Mouse (Mus musculus) lung, embryonic 14.5 days (tissue): ENCODE data around the gene Slco3a1. TPM values are rescaled to one million over a fixed set of nuclear protein-coding genes. Genes with fewer than 3 reads are reported as not detected.

Source experiments
- ATAC-seq: fragments of 200-750 bp; cut with Nextera tagmentation; 2 replicates; pipeline ENCODE4 v1.8.0; 2017; ENCODE audit warnings: mild to moderate bottlenecking, moderate TSS enrichment, moderate library complexity; ENCODE audit not compliant: insufficient read depth
- DNase-seq: peaks from one replicate; pipeline ENCODE4 v3.0.0-alpha.2; 2015
- H3K27ac ChIP-seq: fragments of 300-500 bp; sonication (generic); 2 replicates; pipeline ENCODE4 v1.5.1; 2014; ENCODE audit warnings: low read depth, mild to moderate bottlenecking, moderate library complexity
- H3K27me3 ChIP-seq: fragments of 300-500 bp; sonication (generic); 2 replicates; pipeline ENCODE4 v1.6.1; 2014; ENCODE audit warnings: low read length, control low read depth; ENCODE audit not compliant: insufficient read depth
- H3K36me3 ChIP-seq: fragments of 300-500 bp; sonication (generic); 2 replicates; pipeline ENCODE4 v1.6.1; 2014; ENCODE audit warnings: control low read depth; ENCODE audit not compliant: insufficient read depth
- H3K4me1 ChIP-seq: fragments of 300-500 bp; sonication (generic); 2 replicates; pipeline ENCODE4 v1.6.1; 2014; ENCODE audit warnings: antibody characterized with exemption, control low read depth; ENCODE audit not compliant: insufficient read depth
- H3K4me2 ChIP-seq: fragments of 300-500 bp; sonication (generic); 2 replicates; pipeline ENCODE4 v1.6.1; 2014; ENCODE audit warnings: mild to moderate bottlenecking
- H3K4me3 ChIP-seq: fragments of 300-500 bp; sonication (generic); 2 replicates; pipeline ENCODE4 v1.5.1; 2014; ENCODE audit warnings: low read depth, low read length
- H3K9ac ChIP-seq: fragments of 300-500 bp; sonication (generic); 2 replicates; pipeline ENCODE4 v1.6.1; 2014
- H3K9me3 ChIP-seq: fragments of 300-500 bp; sonication (generic); 2 replicates; pipeline ENCODE4 v1.6.1; 2016; ENCODE audit warnings: low read depth, low read length, control low read depth
- CTCF ChIP-seq: IDR thresholded peaks from 2 replicates; pipeline ENCODE4 v1.5.1; 2016; ENCODE audit warnings: antibody characterized with exemption, low read depth
- WGBS: fragments of 180-500 bp; shearing (Covaris S2); extraction: QIAGEN DNeasy Blood & Tissue Kit; methylation state at CpG from one replicate; pipeline ENCODE4 v1.1.7; 2014; 5-methylcytosine and 5-hydroxymethylcytosine counted together
- polyA plus RNA-seq: library from polyadenylated mRNA; unstranded; fragments of >200 nt; fragmentation: Nextera tagmentation; extraction: Ambion mirVana; gene quantifications from 2 replicates; pipeline ENCODE4 v1.2.1, GENCODE M21; 2014

Gene Slco3a1
- polyA plus RNA-seq, 1 experiment from 2014 or later: 4.2 TPM

- H3K9me3 ChIP-seq: no peaks in the 10 kb centered on the region
- no peaks in the 10 kb centered on the region for H3K27me3 ChIP-seq
- WGBS: 84% methylated on average over 2 of the region's 2 CpGs
- no peak for DNase-seq
- H3K27ac ChIP-seq: no peak overlapping the region
- no peak for ATAC-seq
- no peak overlapping the region for H3K4me3 ChIP-seq
- H3K9ac ChIP-seq: no peak overlapping the region
- no peaks in the 10 kb centered on the region for H3K36me3 ChIP-seq
- peaks cover 9% of the 10 kb centered on the region; the same call in 1 of the 2 replicates for H3K4me1 ChIP-seq
- no peak overlapping the region for H3K4me2 ChIP-seq
- no peak for TF ChIP-seq CTCF
Measured at GRCm38 (mm10) chr7:74422731-74423130, 131.8 kb downstream of the Slco3a1 start.

GRCm38 (mm10) chr7:74422002-74422401 lies 132.6 kb downstream of the Slco3a1 start:
- no peak for ATAC-seq
- Histone ChIP-seq H3K36me3 (no peaks in the 10 kb centered on the region), H3K9ac (no peak overlapping the region), H3K4me1 (peaks cover 9% of the 10 kb centered on the region; the same call in 1 of the 2 replicates), H3K27me3 (no peaks in the 10 kb centered on the region), H3K4me3 (no peak overlapping the region), H3K9me3 (no peaks in the 10 kb centered on the region), H3K27ac (no peak overlapping the region), H3K4me2 (no peak overlapping the region)
- DNase-seq: no peak
- WGBS: 66% methylated on average over 13 of the region's 13 CpGs
- no peak for TF ChIP-seq CTCF

- ATAC-seq (no peak), DNase-seq (no peak)
- 86% methylated on average over 2 of the region's 2 CpGs for WGBS
- Histone ChIP-seq H3K27ac (no peak overlapping the region), H3K27me3 (no peaks in the 10 kb centered on the region), H3K4me1 (peaks cover 9% of the 10 kb centered on the region; the same call in 1 of the 2 replicates), H3K4me3 (no peak overlapping the region), H3K36me3 (no peaks in the 10 kb centered on the region), H3K9ac (no peak overlapping the region), H3K4me2 (no peak overlapping the region), H3K9me3 (no peaks in the 10 kb centered on the region)
- TF ChIP-seq CTCF: no peak
Measured at GRCm38 (mm10) chr7:74421591-74421990, 133.0 kb downstream of the Slco3a1 start.

- Histone ChIP-seq H3K27ac (no peak overlapping the region), H3K4me1 (peaks cover 7% of the 10 kb centered on the region; the same call in 1 of the 2 replicates), H3K4me2 (no peak overlapping the region), H3K27me3 (no peaks in the 10 kb centered on the region), H3K4me3 (no peak overlapping the region), H3K36me3 (no peaks in the 10 kb centered on the region), H3K9me3 (no peaks in the 10 kb centered on the region), H3K9ac (no peak overlapping the region)
- TF ChIP-seq CTCF: no peak
- no peak for DNase-seq
- ATAC-seq: no peak
- WGBS: 83% methylated on average over 4 of the region's 4 CpGs
Measured at GRCm38 (mm10) chr7:74419706-74420105, 134.9 kb downstream of the Slco3a1 start.

GRCm38 (mm10) chr7:74417009-74417408 lies 137.6 kb downstream of the Slco3a1 start:
- TF ChIP-seq CTCF: no peak
- Histone ChIP-seq H3K36me3 (no peaks in the 10 kb centered on the region), H3K27ac (no peak overlapping the region), H3K9ac (no peak overlapping the region), H3K4me3 (no peak overlapping the region), H3K9me3 (no peaks in the 10 kb centered on the region), H3K4me1 (no peaks in the 10 kb centered on the region), H3K4me2 (no peak overlapping the region), H3K27me3 (no peaks in the 10 kb centered on the region)
- ATAC-seq: no peak
- 45% methylated on average over 6 of the region's 6 CpGs for WGBS
- peak; percentile 17 for DNase-seq

GRCm38 (mm10) chr7:74415241-74415640 lies 139.3 kb downstream of the Slco3a1 start:
- ATAC-seq (no peak), DNase-seq (no peak)
- H3K9ac ChIP-seq: no peak overlapping the region
- no peak overlapping the region for H3K27ac ChIP-seq
- H3K27me3 ChIP-seq: no peaks in the 10 kb centered on the region
- WGBS: 94% methylated on average over 6 of the region's 6 CpGs
- no peak for TF ChIP-seq CTCF
- H3K9me3 ChIP-seq: no peaks in the 10 kb centered on the region
- H3K4me1 ChIP-seq: no peaks in the 10 kb centered on the region
- H3K36me3 ChIP-seq: no peaks in the 10 kb centered on the region
- H3K4me3 ChIP-seq: no peak overlapping the region
- no peak overlapping the region for H3K4me2 ChIP-seq

- H3K36me3 ChIP-seq: no peaks in the 10 kb centered on the region
- no peak overlapping the region for H3K4me3 ChIP-seq
- no peaks in the 10 kb centered on the region for H3K27me3 ChIP-seq
- 59% methylated on average over 9 of the region's 9 CpGs for WGBS
- DNase-seq (peak; percentile 21), ATAC-seq (no peak)
- H3K9ac ChIP-seq: no peak overlapping the region
- H3K4me2 ChIP-seq: no peak overlapping the region
- H3K27ac ChIP-seq: no peak overlapping the region
- H3K4me1 ChIP-seq: no peaks in the 10 kb centered on the region
- H3K9me3 ChIP-seq: no peaks in the 10 kb centered on the region
- no peak for TF ChIP-seq CTCF
Measured at GRCm38 (mm10) chr7:74413738-74414716, 140.6 kb downstream of the Slco3a1 start.
